Mouse (Mus musculus) embryo, embryonic 10.5 days (tissue): ENCODE results near the gene Gnat2.

Experiments used
- DNase-seq: peaks from one replicate; pipeline ENCODE4 v3.0.0-alpha.2; 2015; ENCODE audit warnings: low spot score

The Gnat2 gene

DNA sequence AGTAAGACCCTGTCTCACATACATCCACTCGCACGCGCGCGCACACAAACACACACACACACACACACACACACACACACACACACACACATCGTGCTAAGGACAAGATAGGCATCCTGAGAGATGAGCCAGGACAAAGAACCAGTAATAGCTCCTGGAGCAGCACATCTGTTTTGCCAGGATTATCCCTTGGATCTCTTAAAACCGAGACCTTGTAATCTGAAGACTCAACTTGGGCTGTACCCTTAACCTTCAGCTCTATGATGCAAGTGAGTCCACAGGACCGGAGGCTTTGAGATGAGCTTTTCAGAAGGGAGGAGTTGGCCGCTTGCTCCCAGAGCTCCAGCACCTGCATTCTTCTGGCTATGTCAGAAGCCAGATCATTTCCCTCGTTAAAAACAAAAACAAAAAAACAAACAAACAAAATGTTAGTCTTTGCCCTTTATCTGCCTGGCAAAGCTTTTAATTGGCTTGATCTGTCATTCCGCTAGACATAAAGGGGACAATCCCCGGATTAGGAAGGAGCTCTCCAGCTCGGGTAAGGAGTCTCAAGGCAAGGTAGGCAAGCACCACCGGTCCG, at the start of gene Gnat2:
Gene Gnat2 (plus strand): TSS at position 254 of the 580 bp plus-strand sequence.
- DNase-seq = no peak

GRCm38 (mm10) chr3:108044394-108045140, 48.0 kb upstream of the Gnat2 start, which contains the start of gene Gstm4:
Gene Gstm4, minus strand, starts transcription at chr3:108044894.
- peak; percentile 89 for DNase-seq

DNA sequence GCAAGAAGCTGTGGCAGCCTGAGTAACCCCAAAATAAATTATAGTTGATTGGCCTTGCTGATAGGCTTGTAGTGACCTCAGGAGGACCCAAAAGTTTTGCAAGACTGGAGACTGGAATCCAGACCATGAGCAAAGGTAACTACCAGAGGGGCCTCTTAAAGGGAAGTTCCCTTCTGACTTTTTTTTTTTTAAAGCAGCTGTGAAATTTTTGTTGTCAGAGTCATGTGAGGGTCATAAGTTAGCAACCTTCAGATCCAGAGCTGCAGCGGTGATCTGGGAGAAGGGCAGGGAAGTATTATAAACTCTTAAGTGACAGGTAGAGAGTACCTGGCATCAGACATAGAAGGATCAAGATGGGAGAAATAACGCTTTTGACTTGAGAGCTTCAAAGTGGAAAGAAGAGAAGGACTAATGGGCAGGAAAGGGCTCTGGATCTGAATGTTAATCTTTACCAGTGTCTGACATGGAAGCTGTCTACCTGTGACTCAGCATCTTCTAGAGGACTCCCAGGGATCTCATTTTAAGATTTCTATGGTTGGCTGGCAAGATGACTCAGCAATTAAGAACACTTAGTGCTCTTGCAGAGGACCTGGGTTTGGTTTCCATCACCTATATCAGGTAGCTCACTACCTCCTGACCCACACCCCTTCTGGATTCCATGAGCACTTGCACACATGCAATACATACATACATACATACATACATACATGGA, 45.5 kb upstream of the Gnat2 start:
- no peak for DNase-seq

- DNase-seq = no peak
Measured at GRCm38 (mm10) chr3:108048306-108048705, 44.3 kb upstream of the Gnat2 start.

DNA sequence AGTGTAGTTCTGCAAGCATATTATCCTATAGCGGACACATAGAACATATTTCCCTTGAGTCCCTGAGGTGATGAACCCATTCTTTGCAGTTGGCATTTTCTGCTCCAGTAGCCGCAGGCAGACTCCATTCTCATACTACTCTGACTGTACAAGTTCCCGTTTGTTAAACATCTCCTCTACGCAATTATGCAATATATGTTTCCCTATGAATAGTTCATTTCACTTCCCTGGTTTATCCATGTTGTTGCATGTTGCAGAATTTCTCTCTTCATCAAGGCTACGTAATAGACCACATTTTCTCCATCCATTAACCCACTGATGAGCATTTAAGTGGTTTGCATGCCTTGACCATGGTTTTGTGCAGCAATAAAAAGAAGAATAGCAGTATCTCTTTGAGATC, 42.1 kb upstream of the Gnat2 start:
- DNase-seq = no peak

GRCm38 (mm10) chr3:108061420-108061819, 31.2 kb upstream of the Gnat2 start:
- DNase-seq = peak; percentile 93

GRCm38 (mm10) chr3:108062648-108063047, 29.9 kb upstream of the Gnat2 start:
- no peak for DNase-seq

- no peak for DNase-seq
Measured at GRCm38 (mm10) chr3:108064672-108065071, 27.9 kb upstream of the Gnat2 start.

DNA sequence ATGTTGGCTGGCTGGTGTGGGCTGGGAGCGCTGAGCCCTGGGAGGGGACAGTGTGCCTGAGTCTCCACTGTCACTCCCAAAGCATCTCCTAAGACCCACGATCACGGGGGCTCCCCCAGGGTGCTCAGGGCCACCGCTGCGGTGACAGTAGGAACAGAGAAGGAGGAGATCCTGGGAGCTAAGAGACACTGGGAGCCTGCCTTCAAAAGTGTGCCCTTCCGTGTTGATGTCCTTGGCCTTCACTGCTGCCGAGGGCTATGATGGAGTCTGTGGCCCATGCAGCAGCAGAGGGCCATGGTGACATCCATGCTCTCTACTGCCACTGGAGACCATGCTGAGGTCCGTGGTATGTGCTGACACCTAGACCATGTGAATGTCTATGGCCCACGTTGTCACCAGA, 27.0 kb upstream of the Gnat2 start:
- DNase-seq = no peak

DNA sequence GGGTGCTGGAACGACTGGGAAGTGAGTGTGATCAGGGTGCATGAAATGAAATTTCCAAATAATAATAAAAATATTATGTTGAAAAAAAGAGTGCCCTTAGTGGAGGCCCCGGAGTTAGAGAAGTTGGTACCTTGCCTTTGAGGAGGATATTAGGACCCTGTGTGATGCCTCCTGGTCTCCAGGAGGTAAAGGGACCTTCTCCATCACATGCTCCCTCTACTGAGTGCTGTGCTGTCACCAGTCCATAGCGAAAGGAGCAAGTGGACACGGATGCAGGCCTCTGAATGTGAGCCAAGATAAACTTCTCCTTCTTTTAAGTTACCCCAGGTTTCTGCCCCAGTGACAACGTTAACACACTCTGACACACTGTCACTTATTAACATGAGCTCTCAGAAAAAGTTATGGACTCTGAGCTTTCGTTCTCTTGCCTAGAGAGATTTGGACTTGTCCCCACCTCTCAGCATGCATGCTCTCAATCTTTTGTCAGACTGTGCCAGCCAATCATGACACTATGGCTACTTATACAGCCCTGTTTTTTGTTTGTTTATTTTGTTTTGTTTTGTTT, 25.1 kb upstream of the Gnat2 start:
- DNase-seq = no peak

DNA sequence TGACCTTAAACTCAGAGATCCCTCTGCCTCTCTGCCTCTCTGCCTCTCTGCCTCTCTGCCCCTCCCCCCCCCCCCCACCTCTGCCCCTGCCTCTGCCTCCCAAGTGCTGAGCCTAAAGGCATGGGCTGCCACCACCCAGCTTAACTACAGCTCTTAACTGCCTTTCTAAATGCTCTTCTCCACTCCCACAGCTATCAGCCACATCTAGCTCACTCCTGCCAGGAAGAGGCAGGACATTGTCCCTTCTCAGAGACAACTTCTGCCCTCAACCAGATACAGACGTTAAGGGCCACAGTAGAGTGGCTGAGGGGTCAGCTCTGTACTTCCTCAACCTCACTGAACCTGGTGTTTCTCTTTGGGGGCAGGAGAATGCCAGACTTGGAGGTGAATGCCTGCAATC, 23.8 kb upstream of the Gnat2 start:
- DNase-seq = no peak

DNA sequence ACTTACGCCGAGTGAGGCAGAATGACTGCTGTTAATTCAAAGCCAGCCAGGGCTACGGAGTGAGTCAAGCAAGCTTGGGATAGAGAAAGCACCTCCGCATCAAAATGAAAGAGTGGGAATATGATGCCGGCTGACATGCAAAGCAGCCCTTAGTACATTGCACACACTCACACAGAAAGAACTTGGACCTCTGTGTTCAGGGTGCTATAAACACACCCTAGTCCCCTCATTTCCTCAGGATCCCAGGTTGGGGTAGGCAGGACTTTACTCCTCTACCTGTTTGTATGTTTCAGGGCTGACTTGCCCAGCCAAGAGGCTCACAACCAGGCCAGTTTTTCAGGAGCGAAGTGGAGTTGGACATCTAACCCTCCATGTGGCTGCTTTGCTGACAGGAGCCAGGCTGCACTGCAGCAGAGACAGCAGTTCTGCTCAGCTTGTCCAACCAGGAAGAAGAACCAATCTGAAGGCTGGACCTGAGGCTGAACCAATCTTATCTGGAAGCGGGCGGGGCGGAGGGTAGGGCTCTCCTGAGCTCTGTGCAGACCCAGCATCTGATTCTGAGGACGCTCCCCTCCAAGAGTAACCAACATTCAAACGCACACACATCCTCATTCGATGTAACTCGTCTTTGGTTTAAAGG, 23.2 kb upstream of the Gnat2 start:
- no peak for DNase-seq

- peak; percentile 67 for DNase-seq
Measured at GRCm38 (mm10) chr3:108070295-108071293, 22.0 kb upstream of the Gnat2 start.

GRCm38 (mm10) chr3:108072983-108073569, 19.5 kb upstream of the Gnat2 start:
- no peak for DNase-seq

GRCm38 (mm10) chr3:108076836-108077235, 15.8 kb upstream of the Gnat2 start:
- no peak for DNase-seq

GRCm38 (mm10) chr3:108081681-108082080, 10.9 kb upstream of the Gnat2 start:
- no peak for DNase-seq

- peak; percentile 30 for DNase-seq
Measured at GRCm38 (mm10) chr3:108082251-108082875, 10.2 kb upstream of the Gnat2 start.

DNA sequence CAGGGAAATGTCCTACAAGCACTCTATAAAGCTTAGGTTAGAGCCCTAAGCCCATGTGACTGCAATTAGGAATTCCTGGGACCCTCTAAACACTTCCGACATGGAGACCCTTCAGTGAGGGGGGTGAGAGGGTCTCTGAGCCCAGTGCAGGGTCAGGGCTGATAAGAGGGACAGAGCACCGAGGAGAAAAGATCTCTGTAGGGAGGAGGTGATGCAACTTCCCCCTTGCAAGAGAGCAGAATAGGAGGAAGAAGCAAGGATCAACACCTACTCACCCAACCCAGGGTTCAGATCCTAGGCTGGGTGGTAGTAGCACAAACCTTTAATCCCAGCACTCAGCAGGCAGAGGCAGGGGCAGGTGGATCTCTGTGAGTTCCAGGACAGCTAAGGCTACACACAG, 9.4 kb upstream of the Gnat2 start:
- DNase-seq = no peak

DNA sequence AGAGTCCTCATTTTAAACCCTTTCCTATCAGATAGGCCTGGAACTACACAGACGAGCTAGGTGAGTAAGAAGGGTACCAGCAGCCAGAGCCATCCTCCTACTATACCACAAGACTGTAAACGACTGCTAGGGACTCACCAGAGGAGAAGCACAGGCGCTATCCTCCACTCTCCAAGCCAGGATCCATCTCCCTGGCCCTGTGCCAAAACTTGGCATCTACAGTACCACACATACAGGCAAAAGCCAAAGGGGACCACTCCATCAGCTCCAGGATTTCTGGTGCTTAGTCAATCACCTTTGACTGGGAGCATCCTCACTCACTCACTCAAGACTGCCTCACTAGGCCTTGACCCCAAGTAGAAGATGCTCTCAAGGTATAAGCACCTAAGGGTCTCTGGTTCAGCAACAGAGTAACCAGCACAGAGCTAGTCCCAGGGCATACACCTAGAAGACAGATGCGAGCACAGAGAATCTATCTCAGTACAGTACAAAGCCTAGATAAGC, 8.6 kb upstream of the Gnat2 start:
- no peak for DNase-seq

GRCm38 (mm10) chr3:108084767-108085270, 7.8 kb upstream of the Gnat2 start:
- no peak for DNase-seq
